Mouse (Mus musculus): ENCODE results near the gene Lbhd2.

DNA sequence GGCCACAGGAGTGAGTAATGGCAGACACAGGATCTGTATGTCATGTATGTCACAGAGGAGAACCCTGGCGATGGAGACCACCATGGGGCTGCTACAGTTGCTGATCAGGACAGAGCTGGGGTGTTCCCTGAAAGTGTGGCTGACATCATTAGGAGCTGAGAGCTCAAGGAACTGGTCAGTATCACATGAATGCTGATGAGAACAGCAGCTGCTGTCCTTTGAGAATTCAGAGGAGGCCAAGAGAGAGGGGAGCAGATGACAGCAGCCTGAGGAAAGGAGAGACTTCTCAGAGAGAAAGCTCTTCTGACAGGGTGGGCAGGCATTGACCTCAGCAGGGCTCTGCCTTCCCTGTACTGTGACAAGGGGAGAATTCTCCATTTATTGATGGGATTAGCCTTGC lies 51.1 kb downstream of the Lbhd2 start:
- TF ChIP-seq CTCF (IDR thresholded peaks at IDR 0.05 in 2 of 3, conservative IDR thresholded peaks at IDR 0.05 in 1 of 3; ENCODE audit: control insufficient read depth in 1 of 3, insufficient read depth in 1 of 3, low read depth in 2 of 3, low read length in 3 of 3, poor library complexity in 1 of 3, severe bottlenecking in 1 of 3) = no peak
- TF ChIP-seq MAX (IDR thresholded peaks at IDR 0.05; ENCODE audit: low read length) = no peak
- no peak for TF ChIP-seq GABPA (IDR thresholded peaks at IDR 0.05; ENCODE audit: low read depth, low read length)
- no peak for TF ChIP-seq POLR2A (IDR thresholded peaks at IDR 0.05; ENCODE audit: control insufficient read depth in 1 of 2, insufficient read depth in 1 of 2, low read depth in 1 of 2, low read length in 2 of 2, poor library complexity in 1 of 2)
- TF ChIP-seq TAL1 (IDR thresholded peaks at IDR 0.05; ENCODE audit: low read length) = no peak

All from MEL (cell line).